Mouse (Mus musculus): ENCODE data around the gene Golt1b. TPM values are rescaled to one million over a fixed set of nuclear protein-coding genes. Genes with fewer than 3 reads are reported as not detected.
A peak's percentile ranks its signal among the peaks of the same experiment; 100 is the strongest.
"Not testable (repeated sequence)": the region's sequence is repeated elsewhere in the genome, so short reads cannot be mapped to it uniquely, and the experiment has no call there.

Gene Golt1b
- polyA plus RNA-seq, 1 experiment from 2014 or later = 108 TPM

- H3K36me3 ChIP-seq (ENCODE audit: control insufficient read depth, insufficient read depth, low read length) = peaks cover 70% of the 10 kb centered on the region
- 93% methylated on average over 3 of the region's 3 CpGs for WGBS
Observed at GRCm38 (mm10) chr6:142352099-142352498, 34.9 kb upstream of the Golt1b start.

DNA sequence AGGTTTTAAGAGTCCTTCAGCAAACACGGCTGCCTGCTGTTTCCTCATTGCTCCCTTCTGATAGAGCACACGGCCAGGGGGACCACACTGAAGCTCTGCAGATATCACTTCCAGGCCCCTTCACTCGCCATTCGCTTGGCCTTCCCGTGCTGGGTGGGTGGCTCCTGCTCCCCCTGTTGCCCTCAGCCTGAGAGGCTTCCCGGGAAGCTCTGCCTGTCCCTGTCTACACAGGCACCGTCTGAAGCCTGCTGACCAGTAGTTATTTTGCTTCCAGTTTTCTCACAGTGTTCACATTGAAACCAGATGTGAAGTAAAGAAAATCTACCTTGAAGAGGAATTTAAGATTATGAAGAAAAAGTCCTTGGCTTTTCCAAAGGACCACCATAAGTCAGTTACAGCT, 29.9 kb upstream of the Golt1b start:
- Histone ChIP-seq H3K9me3 (ENCODE audit: control insufficient read depth, low read length) (no peaks in the 10 kb centered on the region), H3K4me2 (ENCODE audit: low read length) (no peak overlapping the region), H3K9ac (replicated peaks; ENCODE audit: low read length) (no peak overlapping the region), H3K36me3 (ENCODE audit: control insufficient read depth, insufficient read depth, low read length) (peaks cover 88% of the 10 kb centered on the region), H3K4me1 (ENCODE audit: control insufficient read depth, insufficient read depth, low read length) (no peaks in the 10 kb centered on the region), H3K4me3 (replicated peaks; ENCODE audit: low read depth, low read length) (no peak overlapping the region), H3K27me3 (ENCODE audit: control insufficient read depth, insufficient read depth, low read length) (no peaks in the 10 kb centered on the region), H3K27ac (replicated peaks; ENCODE audit: low read depth, low read length) (no peak overlapping the region)
- no peak for ATAC-seq (ENCODE audit: low FRiP score, low TSS enrichment)
- no peak for DNase-seq
- 82% methylated on average over 7 of the region's 7 CpGs for WGBS

More at GRCm38 (mm10) chr6:142352099-142352498, 34.9 kb upstream of the Golt1b start:
- not testable (repeated sequence) for DNase-seq; H3K4me2 ChIP-seq (ENCODE audit: low read length); H3K9me3 ChIP-seq (ENCODE audit: control insufficient read depth, low read length); H3K4me3 ChIP-seq (replicated peaks; ENCODE audit: low read depth, low read length); H3K27ac ChIP-seq (replicated peaks; ENCODE audit: low read depth, low read length); H3K9ac ChIP-seq (replicated peaks; ENCODE audit: low read length); H3K4me1 ChIP-seq (ENCODE audit: control insufficient read depth, insufficient read depth, low read length); H3K27me3 ChIP-seq (ENCODE audit: control insufficient read depth, insufficient read depth, low read length)
- ATAC-seq (ENCODE audit: low FRiP score, low TSS enrichment) = peak; percentile 16; the same call in 1 of the 2 replicates

DNA sequence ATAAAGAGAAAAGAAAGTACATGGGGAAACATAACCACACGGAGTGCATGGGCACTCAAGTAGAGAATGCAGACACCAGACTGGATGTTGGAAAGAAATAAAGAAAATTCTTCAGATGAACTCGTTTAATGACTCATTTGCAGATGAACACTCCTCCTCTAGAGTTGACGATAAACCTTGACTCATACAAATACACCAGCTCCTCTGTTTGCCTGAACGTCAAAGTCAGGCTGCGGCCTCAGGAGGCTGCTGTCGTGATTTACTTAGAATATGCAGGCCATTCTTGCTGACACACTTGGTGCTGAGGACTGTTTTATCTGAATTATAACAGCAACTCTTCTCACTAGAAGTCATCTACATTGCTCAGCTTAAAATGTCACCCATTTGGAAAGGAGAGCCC, 25.0 kb upstream of the Golt1b start:
- Histone ChIP-seq H3K36me3 (ENCODE audit: control insufficient read depth, insufficient read depth, low read length) (peaks cover 91% of the 10 kb centered on the region), H3K4me2 (ENCODE audit: low read length) (no peak overlapping the region), H3K9ac (replicated peaks; ENCODE audit: low read length) (no peak overlapping the region), H3K27ac (replicated peaks; ENCODE audit: low read depth, low read length) (no peak overlapping the region), H3K4me3 (replicated peaks; ENCODE audit: low read depth, low read length) (no peak overlapping the region), H3K9me3 (ENCODE audit: control insufficient read depth, low read length) (no peaks in the 10 kb centered on the region), H3K27me3 (ENCODE audit: control insufficient read depth, insufficient read depth, low read length) (no peaks in the 10 kb centered on the region), H3K4me1 (ENCODE audit: control insufficient read depth, insufficient read depth, low read length) (no peaks in the 10 kb centered on the region)
- DNase-seq (no peak), ATAC-seq (ENCODE audit: low FRiP score, low TSS enrichment) (no peak)
- WGBS = 97% methylated on average over 6 of the region's 6 CpGs

DNA sequence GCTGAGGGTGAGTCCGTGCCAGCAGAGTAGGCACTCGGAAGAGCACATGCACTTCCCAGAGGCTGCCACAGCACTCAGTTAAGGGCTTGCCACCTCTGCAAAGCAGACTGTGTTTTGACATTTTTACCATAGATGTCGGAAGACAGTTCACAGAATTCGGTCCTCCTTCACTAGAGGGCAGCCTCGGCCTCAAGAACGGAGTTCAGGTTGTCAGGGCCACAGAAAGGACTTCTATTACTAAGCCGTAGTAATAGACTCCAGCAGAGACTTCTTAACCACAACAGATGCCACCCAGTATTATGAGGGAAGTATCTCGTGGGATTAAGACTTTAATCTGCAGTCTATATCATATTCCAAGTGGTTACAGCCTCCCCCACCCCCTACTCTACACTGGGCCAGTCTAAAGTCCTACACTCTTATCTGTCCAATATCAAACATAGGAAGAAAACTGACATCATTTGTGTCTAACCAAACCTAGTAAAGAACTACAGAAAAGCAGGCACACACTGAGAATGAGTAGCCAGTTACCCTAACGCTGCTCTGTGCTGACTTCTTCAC, 23.9 kb upstream of the Golt1b start:
- no peak overlapping the region for H3K27ac ChIP-seq (replicated peaks; ENCODE audit: low read depth, low read length)
- H3K36me3 ChIP-seq (ENCODE audit: control insufficient read depth, insufficient read depth, low read length) = peaks cover 91% of the 10 kb centered on the region
- ATAC-seq (ENCODE audit: low FRiP score, low TSS enrichment) = no peak
- WGBS = 71% methylated on average over 9 of the region's 9 CpGs
- no peaks in the 10 kb centered on the region for H3K4me1 ChIP-seq (ENCODE audit: control insufficient read depth, insufficient read depth, low read length)
- DNase-seq = peak; percentile 58
- no peaks in the 10 kb centered on the region for H3K27me3 ChIP-seq (ENCODE audit: control insufficient read depth, insufficient read depth, low read length)
- no peak overlapping the region for H3K9ac ChIP-seq (replicated peaks; ENCODE audit: low read length)
- no peak overlapping the region for H3K4me3 ChIP-seq (replicated peaks; ENCODE audit: low read depth, low read length)
- H3K4me2 ChIP-seq (ENCODE audit: low read length) = no peak overlapping the region
- no peaks in the 10 kb centered on the region for H3K9me3 ChIP-seq (ENCODE audit: control insufficient read depth, low read length)

GRCm38 (mm10) chr6:142365742-142366472, 21.1 kb upstream of the Golt1b start:
- H3K27ac ChIP-seq (replicated peaks; ENCODE audit: low read depth, low read length) = no peak overlapping the region
- no peak overlapping the region for H3K4me2 ChIP-seq (ENCODE audit: low read length)
- H3K36me3 ChIP-seq (ENCODE audit: control insufficient read depth, insufficient read depth, low read length) = peaks cover 86% of the 10 kb centered on the region
- WGBS = 91% methylated on average over 8 of the region's 8 CpGs
- no peak overlapping the region for H3K9ac ChIP-seq (replicated peaks; ENCODE audit: low read length)
- no peak overlapping the region for H3K4me3 ChIP-seq (replicated peaks; ENCODE audit: low read depth, low read length)
- ATAC-seq (ENCODE audit: low FRiP score, low TSS enrichment) (no peak), DNase-seq (no peak)
- H3K9me3 ChIP-seq (ENCODE audit: control insufficient read depth, low read length) = no peaks in the 10 kb centered on the region
- no peaks in the 10 kb centered on the region for H3K4me1 ChIP-seq (ENCODE audit: control insufficient read depth, insufficient read depth, low read length)
- no peaks in the 10 kb centered on the region for H3K27me3 ChIP-seq (ENCODE audit: control insufficient read depth, insufficient read depth, low read length)

DNA sequence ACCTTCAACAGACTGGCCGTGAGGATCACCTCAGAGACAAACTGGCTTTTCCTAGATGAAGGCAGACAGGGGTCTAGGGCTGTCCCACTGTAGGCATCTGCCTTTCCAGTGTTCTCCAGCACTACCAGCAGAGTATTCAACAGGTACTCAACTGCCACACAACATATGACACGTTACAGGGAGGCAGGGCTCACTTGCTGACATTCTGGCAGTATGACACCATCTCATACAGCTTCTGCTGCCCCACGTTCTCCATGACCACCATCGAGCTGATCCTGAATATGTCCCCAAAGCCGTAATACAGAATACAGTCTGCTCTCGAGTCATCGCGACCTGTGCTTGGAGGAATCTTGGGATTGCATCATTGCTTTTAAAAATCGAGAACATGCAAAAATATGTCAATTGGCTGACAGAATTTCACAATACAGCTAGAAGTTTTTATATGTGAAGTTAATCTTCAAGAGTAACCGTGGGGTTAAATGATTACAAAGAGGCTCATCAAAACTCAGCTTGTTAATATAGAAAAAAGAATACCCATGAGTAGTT, 20.5 kb upstream of the Golt1b start:
- no peak overlapping the region for H3K4me2 ChIP-seq (ENCODE audit: low read length)
- H3K4me1 ChIP-seq (ENCODE audit: control insufficient read depth, insufficient read depth, low read length) = no peaks in the 10 kb centered on the region
- peaks cover 81% of the 10 kb centered on the region for H3K36me3 ChIP-seq (ENCODE audit: control insufficient read depth, insufficient read depth, low read length)
- no peak overlapping the region for H3K27ac ChIP-seq (replicated peaks; ENCODE audit: low read depth, low read length)
- H3K9me3 ChIP-seq (ENCODE audit: control insufficient read depth, low read length) = no peaks in the 10 kb centered on the region
- H3K4me3 ChIP-seq (replicated peaks; ENCODE audit: low read depth, low read length) = no peak overlapping the region
- 93% methylated on average over 10 of the region's 10 CpGs for WGBS
- ATAC-seq (ENCODE audit: low FRiP score, low TSS enrichment) (no peak), DNase-seq (no peak)
- H3K27me3 ChIP-seq (ENCODE audit: control insufficient read depth, insufficient read depth, low read length) = no peaks in the 10 kb centered on the region
- H3K9ac ChIP-seq (replicated peaks; ENCODE audit: low read length) = no peak overlapping the region

GRCm38 (mm10) chr6:142367565-142367964, 19.5 kb upstream of the Golt1b start:
- Histone ChIP-seq H3K36me3 (ENCODE audit: control insufficient read depth, insufficient read depth, low read length) (peaks cover 81% of the 10 kb centered on the region), H3K4me2 (ENCODE audit: low read length) (no peak overlapping the region), H3K27me3 (ENCODE audit: control insufficient read depth, insufficient read depth, low read length) (no peaks in the 10 kb centered on the region), H3K27ac (replicated peaks; ENCODE audit: low read depth, low read length) (no peak overlapping the region), H3K4me3 (replicated peaks; ENCODE audit: low read depth, low read length) (no peak overlapping the region), H3K9ac (replicated peaks; ENCODE audit: low read length) (no peak overlapping the region), H3K4me1 (ENCODE audit: control insufficient read depth, insufficient read depth, low read length) (no peaks in the 10 kb centered on the region), H3K9me3 (ENCODE audit: control insufficient read depth, low read length) (no peaks in the 10 kb centered on the region)
- WGBS = 91% methylated on average over 3 of the region's 3 CpGs
- ATAC-seq (ENCODE audit: low FRiP score, low TSS enrichment) = no peak
- DNase-seq = no peak

DNA sequence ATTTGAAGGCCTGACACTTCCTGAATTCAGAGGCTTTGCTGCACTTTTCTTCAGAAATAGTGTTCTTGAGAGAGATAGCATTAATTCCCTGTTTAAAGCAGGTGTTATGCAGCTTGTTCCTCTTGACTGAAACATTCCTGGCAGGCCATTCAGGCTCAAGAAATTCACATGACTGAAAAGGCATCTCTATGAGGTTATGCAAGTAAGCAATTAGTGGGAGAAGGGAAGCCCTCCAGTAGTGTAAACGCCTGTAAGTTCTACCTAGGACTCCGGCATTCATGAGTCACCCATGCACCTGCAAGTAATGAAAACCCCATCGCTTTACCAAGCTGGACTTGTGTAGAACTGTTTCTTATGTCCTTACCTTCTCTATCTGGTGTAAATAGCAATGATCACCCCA, 17.5 kb upstream of the Golt1b start:
- Histone ChIP-seq H3K9ac (replicated peaks; ENCODE audit: low read length) (no peak overlapping the region), H3K4me3 (replicated peaks; ENCODE audit: low read depth, low read length) (no peak overlapping the region), H3K9me3 (ENCODE audit: control insufficient read depth, low read length) (no peaks in the 10 kb centered on the region), H3K4me1 (ENCODE audit: control insufficient read depth, insufficient read depth, low read length) (no peaks in the 10 kb centered on the region), H3K27ac (replicated peaks; ENCODE audit: low read depth, low read length) (no peak overlapping the region), H3K27me3 (ENCODE audit: control insufficient read depth, insufficient read depth, low read length) (no peaks in the 10 kb centered on the region), H3K36me3 (ENCODE audit: control insufficient read depth, insufficient read depth, low read length) (peaks cover 78% of the 10 kb centered on the region), H3K4me2 (ENCODE audit: low read length) (no peak overlapping the region)
- DNase-seq = no peak
- WGBS = 92% methylated on average over 3 of the region's 3 CpGs
- no peak for ATAC-seq (ENCODE audit: low FRiP score, low TSS enrichment)

DNA sequence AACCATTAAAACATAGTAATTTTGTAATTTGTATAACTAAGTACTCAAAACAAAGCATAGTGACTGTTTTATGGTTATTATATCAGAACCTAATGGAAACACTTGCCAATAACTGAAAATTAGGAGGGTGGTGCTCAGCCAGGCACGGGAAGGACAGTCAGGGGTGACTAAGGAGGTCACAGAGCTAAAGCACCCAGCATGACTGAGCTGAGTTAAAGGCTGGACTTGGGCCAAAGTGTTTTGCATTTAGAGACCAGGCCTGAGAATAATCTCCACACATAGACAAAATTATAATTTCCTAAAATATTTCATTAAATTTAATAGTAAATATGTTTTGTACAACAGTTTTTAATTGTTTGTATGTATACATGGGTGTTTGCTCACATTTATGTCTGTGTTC, 9.9 kb upstream of the Golt1b start:
- Histone ChIP-seq H3K27me3 (ENCODE audit: control insufficient read depth, insufficient read depth, low read length) (no peaks in the 10 kb centered on the region), H3K4me1 (ENCODE audit: control insufficient read depth, insufficient read depth, low read length) (no peaks in the 10 kb centered on the region), H3K9me3 (ENCODE audit: control insufficient read depth, low read length) (no peaks in the 10 kb centered on the region), H3K4me3 (replicated peaks; ENCODE audit: low read depth, low read length) (no peak overlapping the region), H3K27ac (replicated peaks; ENCODE audit: low read depth, low read length) (no peak overlapping the region), H3K36me3 (ENCODE audit: control insufficient read depth, insufficient read depth, low read length) (peaks cover 42% of the 10 kb centered on the region), H3K9ac (replicated peaks; ENCODE audit: low read length) (no peak overlapping the region), H3K4me2 (ENCODE audit: low read length) (no peak overlapping the region)
- ATAC-seq (ENCODE audit: low FRiP score, low TSS enrichment) = no peak
- DNase-seq = no peak
- WGBS = 86% methylated on average over 1 of the region's 1 CpGs
